Mouse (Mus musculus): ENCODE data around the gene Smco2. TPM values are rescaled to one million over a fixed set of nuclear protein-coding genes. Genes with fewer than 3 reads are reported as not detected.

The Smco2 gene
- polyA plus RNA-seq, 1 experiment from 2014 or later, result not detected

DNA sequence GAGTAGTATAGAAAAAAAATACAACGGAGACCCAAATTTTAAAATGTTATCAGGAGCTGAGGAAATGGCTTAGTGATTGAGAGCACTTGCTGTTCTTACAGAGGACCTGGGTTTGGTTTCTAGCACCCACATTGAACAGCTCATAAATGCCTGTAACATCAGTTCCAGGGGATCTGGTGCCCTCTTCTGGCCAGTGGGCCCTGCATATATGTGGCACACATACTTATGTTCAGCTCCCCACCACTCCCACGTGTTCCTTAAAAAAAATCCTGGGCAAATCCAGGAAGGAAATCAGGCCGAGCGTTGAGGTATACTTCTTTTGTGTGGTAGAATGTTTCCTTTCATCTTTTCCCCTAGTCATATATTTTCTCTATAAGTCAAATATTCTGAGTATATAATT, 52.0 kb downstream of the Smco2 start:
- no peak for ATAC-seq (ENCODE audit: low FRiP score, low TSS enrichment)

DNA sequence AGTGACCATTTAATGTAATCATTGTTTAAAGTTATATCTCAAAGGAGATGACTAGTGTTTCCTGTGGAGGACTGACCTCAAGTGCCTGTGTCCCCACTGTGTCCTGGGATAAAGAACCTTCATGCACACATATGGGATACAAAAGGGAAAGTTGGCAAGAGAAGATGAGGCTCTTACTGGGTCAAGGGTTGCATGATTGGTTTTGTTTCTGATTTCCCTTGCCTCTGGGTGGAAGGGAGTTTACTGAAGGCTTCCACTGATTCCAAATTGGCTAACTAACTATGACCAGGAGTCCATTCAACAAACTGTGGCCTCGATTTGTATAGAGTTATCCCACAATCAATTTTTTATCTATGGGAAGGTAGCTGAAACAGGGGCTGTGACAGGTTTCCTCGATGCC, 53.7 kb downstream of the Smco2 start:
- Histone ChIP-seq H3K4me2 (replicated peaks; ENCODE audit: low read depth, low read length) (no peak overlapping the region), H3K27me3 (ENCODE audit: control insufficient read depth, insufficient read depth, low read length) (no peaks in the 10 kb centered on the region), H3K27ac (ENCODE audit: low read depth, low read length) (no peak overlapping the region), H3K4me3 (ENCODE audit: low read length) (no peak overlapping the region), H3K36me3 (ENCODE audit: control insufficient read depth, insufficient read depth, low read length) (peaks cover 4% of the 10 kb centered on the region; the same call in 1 of the 2 replicates), H3K9me3 (ENCODE audit: control insufficient read depth, low read length) (no peaks in the 10 kb centered on the region), H3K9ac (ENCODE audit: low read depth, low read length) (no peak overlapping the region), H3K4me1 (ENCODE audit: control insufficient read depth, insufficient read depth, low read length) (peaks cover 19% of the 10 kb centered on the region)
- no peak for ATAC-seq (ENCODE audit: low FRiP score, low TSS enrichment)
- 84% methylated on average over 2 of the region's 2 CpGs for WGBS

More for the DNA sequence above, 52.0 kb downstream of the Smco2 start:
- Histone ChIP-seq H3K4me3 (ENCODE audit: low read length) (no peak overlapping the region), H3K27me3 (ENCODE audit: control insufficient read depth, insufficient read depth, low read length) (no peaks in the 10 kb centered on the region), H3K9ac (ENCODE audit: low read depth, low read length) (no peak overlapping the region), H3K9me3 (ENCODE audit: control insufficient read depth, low read length) (no peaks in the 10 kb centered on the region), H3K27ac (ENCODE audit: low read depth, low read length) (no peak overlapping the region), H3K36me3 (ENCODE audit: control insufficient read depth, insufficient read depth, low read length) (peaks cover 4% of the 10 kb centered on the region; the same call in 1 of the 2 replicates), H3K4me1 (ENCODE audit: control insufficient read depth, insufficient read depth, low read length) (peaks cover 21% of the 10 kb centered on the region), H3K4me2 (replicated peaks; ENCODE audit: low read depth, low read length) (no peak overlapping the region)
- 87% methylated on average over 4 of the region's 4 CpGs for WGBS

DNA sequence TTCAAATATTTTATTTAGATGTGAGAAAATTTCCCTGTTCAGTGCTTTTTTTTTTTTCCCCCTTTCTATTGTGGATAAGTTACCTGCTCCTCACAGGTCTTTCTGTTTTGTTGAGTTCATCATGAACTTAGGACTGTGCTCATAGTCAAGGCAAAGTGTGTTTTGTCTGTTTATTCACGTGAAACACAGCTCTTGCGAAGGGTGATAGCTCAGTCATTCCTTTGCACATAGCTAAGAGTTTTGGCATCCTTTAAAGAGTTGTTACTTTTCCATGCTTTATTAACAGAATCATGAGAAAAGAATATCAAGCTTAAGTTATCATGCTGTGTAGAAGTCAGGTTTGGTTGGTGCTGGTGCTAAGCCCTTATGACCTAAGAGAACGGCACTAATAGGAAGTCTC, 54.8 kb downstream of the Smco2 start:
- ATAC-seq (ENCODE audit: low FRiP score, low TSS enrichment), result no peak

DNA sequence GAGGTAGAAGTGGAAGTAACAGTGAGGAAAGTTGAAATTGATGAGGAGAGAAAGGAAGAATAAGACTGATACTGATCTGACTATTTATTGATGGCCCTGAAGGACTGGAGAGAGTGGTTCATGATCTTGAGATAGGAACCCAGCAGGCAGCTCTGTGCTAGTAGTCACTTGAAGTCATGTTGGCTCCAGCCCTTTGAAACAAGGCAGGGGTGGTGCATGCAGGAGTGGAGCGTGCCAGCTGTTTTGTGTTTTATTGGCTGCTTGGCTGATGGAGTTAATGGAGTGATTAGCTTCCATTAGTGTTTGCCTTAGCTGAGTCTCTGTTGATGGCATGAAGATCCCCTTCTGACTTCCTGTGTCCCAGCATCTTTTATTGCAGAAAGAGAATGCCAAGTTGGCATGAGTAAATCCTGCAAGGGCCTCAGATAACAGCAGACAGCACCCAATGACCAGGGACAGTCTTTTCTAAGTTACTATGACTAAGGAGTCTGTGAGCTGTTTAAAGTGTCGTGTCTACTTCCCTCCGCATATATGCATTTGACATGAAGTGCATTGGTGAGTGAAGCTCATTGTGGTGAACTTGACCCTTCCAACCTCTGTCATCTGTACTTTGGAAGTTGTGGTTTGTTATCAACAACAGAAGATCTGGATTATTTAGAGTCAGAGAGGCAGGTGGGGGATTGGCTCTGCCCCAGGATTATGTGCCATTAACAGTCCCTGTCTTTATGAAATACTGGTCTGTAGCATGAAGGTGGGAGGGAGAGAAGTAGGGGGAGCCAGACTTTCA, 56.3 kb downstream of the Smco2 start:
- H3K27ac ChIP-seq (ENCODE audit: low read depth, low read length), result no peak overlapping the region
- H3K4me2 ChIP-seq (replicated peaks; ENCODE audit: low read depth, low read length), result no peak overlapping the region
- peaks cover 4% of the 10 kb centered on the region; the same call in 1 of the 2 replicates for H3K36me3 ChIP-seq (ENCODE audit: control insufficient read depth, insufficient read depth, low read length)
- no peak overlapping the region for H3K9ac ChIP-seq (ENCODE audit: low read depth, low read length)
- 65% methylated on average over 3 of the region's 3 CpGs for WGBS
- no peak for ATAC-seq (ENCODE audit: low FRiP score, low TSS enrichment)
- H3K4me1 ChIP-seq (ENCODE audit: control insufficient read depth, insufficient read depth, low read length), result peaks cover 12% of the 10 kb centered on the region; the same call in 1 of the 2 replicates
- H3K4me3 ChIP-seq (ENCODE audit: low read length), result no peak overlapping the region
- H3K9me3 ChIP-seq (ENCODE audit: control insufficient read depth, low read length), result no peaks in the 10 kb centered on the region
- no peaks in the 10 kb centered on the region for H3K27me3 ChIP-seq (ENCODE audit: control insufficient read depth, insufficient read depth, low read length)

More for the DNA sequence above, 54.8 kb downstream of the Smco2 start:
- H3K4me3 ChIP-seq (ENCODE audit: low read length), result no peak overlapping the region
- H3K27ac ChIP-seq (ENCODE audit: low read depth, low read length), result no peak overlapping the region
- H3K4me1 ChIP-seq (ENCODE audit: control insufficient read depth, insufficient read depth, low read length), result peaks cover 11% of the 10 kb centered on the region
- peaks cover 4% of the 10 kb centered on the region; the same call in 1 of the 2 replicates for H3K36me3 ChIP-seq (ENCODE audit: control insufficient read depth, insufficient read depth, low read length)
- H3K4me2 ChIP-seq (replicated peaks; ENCODE audit: low read depth, low read length), result no peak overlapping the region
- WGBS, result 84% methylated on average over 3 of the region's 3 CpGs
- H3K27me3 ChIP-seq (ENCODE audit: control insufficient read depth, insufficient read depth, low read length), result no peaks in the 10 kb centered on the region
- H3K9ac ChIP-seq (ENCODE audit: low read depth, low read length), result no peak overlapping the region
- H3K9me3 ChIP-seq (ENCODE audit: control insufficient read depth, low read length), result no peaks in the 10 kb centered on the region

DNA sequence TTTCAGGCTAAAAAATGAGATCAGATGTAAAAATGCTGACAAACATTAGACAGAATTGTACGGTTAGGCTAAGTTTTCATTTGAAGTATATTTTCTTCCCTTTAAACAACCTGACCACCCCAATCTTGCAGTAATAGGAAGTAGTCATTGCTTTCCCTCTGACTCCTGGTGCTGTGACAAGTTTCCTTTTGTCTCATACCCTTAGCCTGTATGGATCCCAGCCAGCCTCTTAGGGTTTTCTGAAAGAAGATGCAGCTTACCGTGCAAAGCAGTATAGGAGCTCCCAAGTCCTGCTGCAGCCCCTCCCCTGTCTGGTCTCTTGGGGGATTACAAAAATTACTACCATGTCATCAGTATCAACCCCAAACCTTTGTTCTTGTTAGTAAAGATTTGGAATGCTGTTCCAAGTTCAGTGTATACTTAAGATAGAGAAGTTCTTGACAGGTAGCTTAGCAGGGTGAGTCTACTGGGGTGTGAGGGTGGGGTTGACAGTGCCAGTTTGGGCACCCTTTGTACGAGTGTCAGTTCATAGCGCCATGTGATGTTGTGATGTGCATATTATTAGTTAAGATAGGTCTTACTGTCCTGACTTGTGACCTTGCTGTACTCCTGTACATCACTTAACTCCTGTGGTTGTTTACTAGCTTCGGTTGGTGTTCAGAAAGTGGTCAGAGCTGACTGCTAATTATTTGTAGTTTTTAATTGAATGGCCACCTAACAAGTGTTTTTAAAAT, 57.3 kb downstream of the Smco2 start:
- no peak overlapping the region for H3K9ac ChIP-seq (ENCODE audit: low read depth, low read length)
- 76% methylated on average over 5 of the region's 5 CpGs for WGBS
- H3K4me2 ChIP-seq (replicated peaks; ENCODE audit: low read depth, low read length), result no peak overlapping the region
- no peak overlapping the region; the same call in 1 of the 2 replicates for H3K27ac ChIP-seq (ENCODE audit: low read depth, low read length)
- ATAC-seq (ENCODE audit: low FRiP score, low TSS enrichment), result peak; percentile 40; the same call in 1 of the 2 replicates
- 0 out of 2 replicates have a peak, but pooled peaks cover 2% of the 10 kb centered on the region for H3K36me3 ChIP-seq (ENCODE audit: control insufficient read depth, insufficient read depth, low read length)
- H3K27me3 ChIP-seq (ENCODE audit: control insufficient read depth, insufficient read depth, low read length), result no peaks in the 10 kb centered on the region
- H3K9me3 ChIP-seq (ENCODE audit: control insufficient read depth, low read length), result no peaks in the 10 kb centered on the region
- H3K4me3 ChIP-seq (ENCODE audit: low read length), result no peak overlapping the region
- peaks cover 17% of the 10 kb centered on the region for H3K4me1 ChIP-seq (ENCODE audit: control insufficient read depth, insufficient read depth, low read length)

DNA sequence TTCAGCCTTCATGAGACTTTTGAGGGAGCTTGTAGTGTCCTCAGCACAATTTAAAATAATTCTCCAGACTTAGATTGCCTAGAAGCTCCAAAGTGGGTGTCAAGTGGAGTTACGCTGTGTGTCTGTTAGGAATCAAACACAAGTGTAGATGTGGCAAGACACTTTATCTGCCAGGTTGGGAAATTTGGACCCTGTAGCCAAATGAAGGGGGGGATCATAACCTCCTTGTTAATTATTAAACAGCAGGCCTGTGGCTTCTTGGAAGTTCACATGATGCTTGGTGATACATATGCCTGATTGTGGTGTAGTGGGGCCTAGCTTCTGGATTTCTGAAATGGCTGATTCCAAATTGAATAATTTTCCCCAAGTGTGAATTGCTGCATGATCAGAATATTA, 57.9 kb downstream of the Smco2 start:
- Histone ChIP-seq H3K9ac (ENCODE audit: low read depth, low read length) (no peak overlapping the region), H3K4me1 (ENCODE audit: control insufficient read depth, insufficient read depth, low read length) (peaks cover 19% of the 10 kb centered on the region), H3K4me3 (ENCODE audit: low read length) (no peak overlapping the region), H3K36me3 (ENCODE audit: control insufficient read depth, insufficient read depth, low read length) (0 out of 2 replicates have a peak, but pooled peaks cover 2% of the 10 kb centered on the region), H3K4me2 (replicated peaks; ENCODE audit: low read depth, low read length) (no peak overlapping the region), H3K9me3 (ENCODE audit: control insufficient read depth, low read length) (no peaks in the 10 kb centered on the region), H3K27ac (ENCODE audit: low read depth, low read length) (no peak overlapping the region), H3K27me3 (ENCODE audit: control insufficient read depth, insufficient read depth, low read length) (no peaks in the 10 kb centered on the region)
- ATAC-seq (ENCODE audit: low FRiP score, low TSS enrichment), result no peak
- WGBS, result 91% methylated on average over 1 of the region's 1 CpGs

DNA sequence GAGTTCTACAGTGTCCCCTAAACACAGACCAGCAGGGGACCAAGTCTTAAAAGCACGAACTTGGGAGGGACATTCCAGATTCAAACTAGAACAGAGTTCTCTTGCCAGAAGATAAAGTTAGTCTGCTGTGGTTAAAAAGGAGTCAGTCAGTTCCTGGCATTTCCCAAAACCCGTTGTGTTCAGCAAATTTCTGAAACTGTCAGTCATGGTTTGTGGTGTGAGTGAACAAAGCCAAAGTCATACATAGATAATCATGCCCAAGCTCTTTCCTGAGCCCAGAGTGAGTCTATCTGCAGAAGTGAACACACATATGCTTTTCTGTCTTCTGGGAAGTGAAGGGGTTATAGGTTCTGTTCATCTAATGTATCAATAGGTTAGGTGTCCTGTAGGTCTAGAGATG, 58.9 kb downstream of the Smco2 start:
- WGBS, result 87% methylated on average over 2 of the region's 2 CpGs
- 0 out of 2 replicates have a peak, but pooled peaks cover 2% of the 10 kb centered on the region for H3K36me3 ChIP-seq (ENCODE audit: control insufficient read depth, insufficient read depth, low read length)
- no peak overlapping the region for H3K4me3 ChIP-seq (ENCODE audit: low read length)
- no peak for ATAC-seq (ENCODE audit: low FRiP score, low TSS enrichment)
- no peak overlapping the region for H3K9ac ChIP-seq (ENCODE audit: low read depth, low read length)
- H3K4me1 ChIP-seq (ENCODE audit: control insufficient read depth, insufficient read depth, low read length), result peaks cover 27% of the 10 kb centered on the region
- H3K27ac ChIP-seq (ENCODE audit: low read depth, low read length), result no peak overlapping the region
- no peak overlapping the region for H3K4me2 ChIP-seq (replicated peaks; ENCODE audit: low read depth, low read length)
- no peaks in the 10 kb centered on the region for H3K27me3 ChIP-seq (ENCODE audit: control insufficient read depth, insufficient read depth, low read length)
- H3K9me3 ChIP-seq (ENCODE audit: control insufficient read depth, low read length), result no peaks in the 10 kb centered on the region

DNA sequence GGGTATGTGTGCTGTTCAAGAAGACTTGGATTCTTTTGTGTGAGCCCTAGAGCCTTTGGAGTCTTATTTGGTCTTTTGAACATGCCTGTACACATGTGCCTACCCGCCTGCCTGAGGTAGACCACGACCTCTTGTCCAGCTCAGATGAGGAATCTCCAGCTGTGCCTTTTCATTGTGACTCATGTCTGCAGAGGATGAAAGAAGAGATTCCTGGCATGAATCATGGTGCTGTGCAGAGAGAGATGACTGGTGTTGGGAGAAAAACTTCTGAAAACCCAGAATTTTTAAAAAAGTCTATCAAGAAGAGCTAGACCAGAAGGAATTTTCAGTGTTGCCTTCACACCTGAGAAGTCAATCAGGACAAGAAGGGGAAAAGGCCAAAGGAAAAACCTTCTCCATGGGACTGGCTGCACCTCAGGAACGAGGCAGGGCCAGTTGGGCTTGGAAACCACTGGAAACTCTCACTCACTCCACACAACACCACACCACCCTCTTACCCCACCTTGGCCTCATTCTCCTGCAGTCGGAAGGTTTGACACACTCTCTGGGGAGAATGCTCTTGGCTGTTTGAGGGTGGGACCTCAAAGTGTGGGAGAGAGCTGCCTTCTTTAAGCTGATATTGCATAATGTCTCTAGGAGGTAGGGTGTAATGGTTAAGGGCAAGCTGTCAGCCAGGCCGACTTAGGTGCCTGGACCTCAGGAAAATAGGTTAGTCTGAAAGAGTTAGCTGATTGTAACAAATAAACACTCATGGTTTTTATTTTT, 60.0 kb downstream of the Smco2 start:
- WGBS, result 77% methylated on average over 5 of the region's 5 CpGs
- Histone ChIP-seq H3K4me3 (ENCODE audit: low read length) (no peak overlapping the region), H3K27ac (ENCODE audit: low read depth, low read length) (no peak overlapping the region), H3K4me1 (ENCODE audit: control insufficient read depth, insufficient read depth, low read length) (peaks cover 27% of the 10 kb centered on the region), H3K36me3 (ENCODE audit: control insufficient read depth, insufficient read depth, low read length) (0 out of 2 replicates have a peak, but pooled peaks cover 2% of the 10 kb centered on the region), H3K27me3 (ENCODE audit: control insufficient read depth, insufficient read depth, low read length) (no peaks in the 10 kb centered on the region), H3K9ac (ENCODE audit: low read depth, low read length) (no peak overlapping the region), H3K4me2 (replicated peaks; ENCODE audit: low read depth, low read length) (no peak overlapping the region), H3K9me3 (ENCODE audit: control insufficient read depth, low read length) (no peaks in the 10 kb centered on the region)
- no peak for ATAC-seq (ENCODE audit: low FRiP score, low TSS enrichment)

All from kidney, embryonic 14.5 days (tissue).